Mouse (Mus musculus) spleen, embryonic (tissue): Measurements from ENCODE around the gene Sorl1.

ENCODE experiments used
- CTCF ChIA-PET: fragments of 350-600 bp; sonication (Branson Sonifier 250); formaldehyde crosslinking; loops from one replicate; lab custom pipeline; 2022; lab: Charles Lee

Gene Sorl1

DNA sequence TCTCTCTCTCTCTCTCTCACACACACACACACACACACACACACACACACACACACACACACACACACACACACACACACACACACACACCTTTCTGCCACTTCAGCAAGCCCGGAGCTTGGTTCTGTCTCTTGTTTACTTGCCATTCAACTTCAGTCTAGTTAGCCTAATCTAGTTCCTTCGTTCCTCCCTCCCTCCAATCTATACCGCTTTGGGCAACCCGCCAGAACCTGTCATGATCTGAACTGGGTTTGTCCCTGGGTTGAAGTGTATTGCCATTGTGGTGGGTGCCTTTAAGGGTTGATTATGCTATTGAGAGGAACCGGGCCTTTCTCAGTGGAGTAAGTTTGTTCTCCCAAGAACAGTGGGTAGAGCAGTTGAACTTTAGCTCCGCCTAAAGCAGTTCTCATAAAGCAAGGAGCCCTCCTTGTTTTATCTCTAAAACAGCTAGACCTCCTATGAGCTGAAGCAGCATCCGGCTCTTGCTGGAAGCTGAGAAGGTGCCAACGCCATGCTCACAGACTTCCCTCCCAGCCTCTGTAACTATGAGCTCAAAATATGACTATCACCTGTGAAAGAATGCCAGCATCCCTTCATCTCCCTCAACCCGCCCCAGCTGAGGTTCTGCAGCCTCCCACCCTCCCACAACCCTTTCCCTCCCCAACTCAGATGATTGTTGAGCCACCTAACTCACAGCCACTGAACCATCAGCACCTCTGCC lies 1.3 kb upstream of the Sorl1 start:
- CTCF ChIA-PET = interaction anchor here (0.5 to 1.0 kb wide), 3 partner anchors 11 to 23 kb away, joined by 3 to 6 read pairs (median 4); no protein-coding TSS in a partner anchor

DNA sequence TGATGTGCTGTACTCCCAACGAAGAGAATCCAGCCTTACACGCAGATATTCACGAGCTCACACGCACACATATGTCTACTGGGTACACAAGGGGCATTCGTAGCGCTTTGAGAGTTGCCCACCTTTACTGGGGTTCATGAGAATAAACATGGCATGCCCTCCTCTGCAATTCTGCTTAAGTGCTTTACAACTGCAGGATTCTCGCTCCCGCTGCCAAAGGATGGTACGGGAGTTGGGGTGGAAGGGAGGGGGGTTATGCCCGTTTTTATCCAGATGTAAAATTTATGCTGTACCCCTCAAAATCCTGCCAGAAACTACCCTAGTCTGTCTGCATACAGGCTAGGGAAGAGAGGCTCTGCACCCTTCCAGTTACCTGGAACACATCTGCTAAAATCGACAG lies 893 bp downstream of the Sorl1 start:
- CTCF ChIA-PET = no interaction called here

GRCm38 (mm10) chr9:42122441-42122840 lies 1.7 kb downstream of the Sorl1 start:
- CTCF ChIA-PET = no interaction called here

GRCm38 (mm10) chr9:42121631-42122354 lies 2.3 kb downstream of the Sorl1 start:
- CTCF ChIA-PET = no interaction called here

DNA sequence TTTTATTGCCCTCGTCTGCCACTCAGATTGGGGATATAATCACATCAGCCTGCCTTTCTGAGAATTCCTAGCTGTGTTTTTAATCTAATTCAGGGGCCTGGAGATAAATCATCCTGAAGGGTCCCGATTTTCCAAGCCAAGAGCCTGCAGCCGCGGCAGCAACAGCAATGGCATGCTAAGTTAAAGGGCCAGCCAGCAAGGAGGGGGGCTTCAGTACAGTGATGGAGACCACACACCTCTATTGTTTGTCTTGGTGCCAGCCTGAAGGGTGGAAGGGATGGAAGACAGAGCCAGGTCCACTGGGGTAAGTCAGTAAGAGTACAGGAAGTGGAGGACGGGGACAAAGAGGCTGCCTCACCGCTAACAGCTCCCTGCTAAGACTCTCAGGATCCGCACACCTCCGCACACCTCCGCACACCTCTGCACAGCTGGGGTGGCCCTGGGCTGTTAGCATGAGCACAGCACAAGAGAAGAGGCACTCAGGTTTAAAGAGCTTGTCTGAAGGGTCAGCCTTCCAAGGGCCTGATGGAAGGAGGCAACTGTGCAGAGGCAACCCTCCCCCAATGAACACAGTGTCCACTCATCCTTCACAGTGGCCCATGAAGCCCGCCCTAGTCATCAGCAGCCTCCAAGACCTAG lies 7.6 kb downstream of the Sorl1 start:
- CTCF ChIA-PET = interaction anchor here (0.6 kb wide), 1 partner anchor 58 kb away, joined by 4 read pairs; no protein-coding TSS in a partner anchor

DNA sequence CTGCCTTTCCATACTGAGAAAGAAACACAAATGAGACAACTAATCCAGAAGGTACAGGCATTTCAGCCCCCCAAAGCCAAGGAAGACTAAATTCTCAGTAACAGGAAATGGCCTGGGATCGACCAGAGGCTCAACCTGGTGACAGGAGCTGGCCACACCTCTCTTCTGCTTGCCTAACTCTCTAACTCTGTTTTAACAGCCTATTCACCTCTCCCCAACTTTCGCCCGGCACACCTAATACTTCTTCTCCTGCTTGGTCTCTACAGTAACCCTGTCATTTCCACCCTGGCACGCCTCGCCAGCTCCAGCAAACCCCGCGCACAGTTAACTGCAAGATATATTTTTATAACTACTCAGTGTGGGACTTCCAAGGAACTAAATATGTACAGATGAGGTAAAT lies 9.0 kb downstream of the Sorl1 start:
- CTCF ChIA-PET = interaction anchor here (0.6 kb wide), 1 partner anchor 11 kb away, joined by 3 read pairs; no protein-coding TSS in a partner anchor

GRCm38 (mm10) chr9:42113316-42113715 lies 10.8 kb downstream of the Sorl1 start:
- CTCF ChIA-PET = no interaction called here

DNA sequence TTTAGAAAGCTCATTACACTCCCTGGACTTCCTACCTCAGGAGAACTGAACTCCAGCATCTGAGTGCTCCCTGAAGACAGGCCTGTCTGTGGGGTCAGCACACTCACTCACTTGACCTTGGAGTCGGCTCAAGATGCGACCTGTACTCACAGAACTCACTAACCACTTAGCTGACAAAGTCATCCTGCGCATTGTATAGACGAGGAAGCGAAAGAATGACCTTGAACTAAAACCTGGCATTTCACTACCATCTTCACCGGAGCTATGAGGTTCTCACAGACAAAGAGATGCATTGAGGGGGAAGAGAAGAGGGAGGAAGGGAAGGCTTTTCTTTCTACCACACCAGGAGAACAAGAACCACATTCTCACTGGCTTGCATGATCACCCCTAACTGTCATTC lies 11.4 kb downstream of the Sorl1 start:
- CTCF ChIA-PET = no interaction called here

DNA sequence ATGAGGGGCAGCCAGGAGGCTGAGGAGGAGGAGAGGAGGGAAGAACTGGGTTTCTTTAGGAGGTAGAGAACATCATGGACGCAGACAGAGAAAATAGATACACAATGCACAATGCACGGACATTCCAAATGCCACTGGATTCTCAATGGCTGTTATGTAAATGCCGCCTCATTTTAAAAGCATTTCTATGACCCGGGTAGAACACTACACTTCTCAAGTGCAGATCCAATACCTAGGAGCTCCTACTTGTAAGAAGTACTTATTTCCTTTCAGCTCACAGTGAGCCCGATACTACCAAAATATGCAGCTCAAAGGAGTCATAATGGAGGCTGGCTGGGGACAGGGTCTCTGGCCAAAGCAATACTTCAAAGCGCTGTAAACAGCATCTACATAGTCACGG lies 12.8 kb downstream of the Sorl1 start:
- CTCF ChIA-PET = interaction anchor here (0.6 to 0.8 kb wide), 2 partner anchors 9 to 17 kb away, joined by 5 to 6 read pairs; no protein-coding TSS in a partner anchor

- CTCF ChIA-PET = no interaction called here
Observed at GRCm38 (mm10) chr9:42109837-42110451, 14.2 kb downstream of the Sorl1 start.

GRCm38 (mm10) chr9:42109131-42109530 lies 15.0 kb downstream of the Sorl1 start:
- CTCF ChIA-PET = no interaction called here

- CTCF ChIA-PET = interaction anchor here (1.0 kb wide), 1 partner anchor 16 kb away, joined by 3 read pairs; the partner anchor contains the start of gene Sorl1
Observed at GRCm38 (mm10) chr9:42108369-42108951, 15.6 kb downstream of the Sorl1 start.

DNA sequence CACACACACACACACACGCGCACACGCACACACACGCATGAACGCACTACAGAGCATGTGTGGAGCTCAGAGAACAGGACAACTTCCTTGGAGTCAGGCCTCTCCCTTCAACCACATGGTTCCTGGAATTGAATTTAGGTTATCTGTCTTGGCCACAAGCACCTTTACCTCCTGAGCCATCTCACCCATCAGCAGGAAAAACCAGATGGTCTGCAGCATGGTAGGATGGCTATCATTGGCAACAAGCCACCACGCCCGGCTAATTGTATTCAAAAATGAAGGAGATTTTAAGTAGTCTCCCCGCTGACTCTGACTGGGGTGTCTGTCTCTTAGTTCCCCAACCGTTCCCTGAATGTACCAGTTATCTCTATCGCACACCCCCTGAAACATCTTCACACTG lies 17.0 kb downstream of the Sorl1 start:
- CTCF ChIA-PET = interaction anchor here (0.7 kb wide), 1 partner anchor 124 kb away, joined by 3 read pairs; no protein-coding TSS in a partner anchor

DNA sequence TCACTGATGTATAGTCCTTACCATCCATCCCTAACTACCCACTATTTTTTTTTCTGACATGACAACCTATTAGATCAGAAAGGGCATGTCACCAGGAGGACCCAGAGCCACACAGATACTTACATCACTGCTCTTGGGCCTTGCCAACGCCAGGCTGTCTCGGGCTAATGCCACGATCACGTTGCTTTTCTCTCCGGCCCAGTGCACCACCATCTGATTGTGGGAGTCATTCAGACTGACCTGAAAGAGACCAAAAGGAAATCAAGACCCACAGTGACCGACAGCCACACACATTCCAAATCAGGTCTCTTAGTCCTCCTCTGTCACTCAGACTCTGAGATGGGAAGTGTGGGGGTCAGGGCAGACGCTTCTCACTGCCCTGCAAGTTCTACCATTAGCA lies 17.8 kb downstream of the Sorl1 start:
- CTCF ChIA-PET = no interaction called here

GRCm38 (mm10) chr9:42103546-42103945 lies 20.6 kb downstream of the Sorl1 start:
- CTCF ChIA-PET = no interaction called here

DNA sequence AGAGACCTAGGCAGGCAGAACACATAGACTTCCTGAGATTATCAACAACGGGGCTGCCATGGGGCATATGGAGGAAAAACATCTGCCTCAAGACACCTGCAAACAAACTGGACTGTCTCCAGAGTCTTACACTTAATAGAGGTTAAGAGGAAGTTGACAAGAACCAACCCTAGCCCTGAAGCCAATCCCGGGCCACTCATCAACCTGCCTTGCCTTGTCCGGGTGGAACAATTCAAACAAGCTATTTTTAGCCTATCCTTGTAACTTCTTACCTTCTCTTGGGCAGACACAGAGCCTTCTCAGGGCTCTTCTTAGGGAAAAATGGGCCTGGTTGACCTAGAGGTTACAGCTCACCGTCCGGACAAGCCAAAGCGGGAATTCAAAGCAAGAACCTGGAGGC lies 22.1 kb downstream of the Sorl1 start:
- CTCF ChIA-PET = interaction anchor here (0.5 to 1.0 kb wide), 3 partner anchors 10 to 146 kb away, joined by 3 to 6 read pairs (median 3); no protein-coding TSS in a partner anchor

DNA sequence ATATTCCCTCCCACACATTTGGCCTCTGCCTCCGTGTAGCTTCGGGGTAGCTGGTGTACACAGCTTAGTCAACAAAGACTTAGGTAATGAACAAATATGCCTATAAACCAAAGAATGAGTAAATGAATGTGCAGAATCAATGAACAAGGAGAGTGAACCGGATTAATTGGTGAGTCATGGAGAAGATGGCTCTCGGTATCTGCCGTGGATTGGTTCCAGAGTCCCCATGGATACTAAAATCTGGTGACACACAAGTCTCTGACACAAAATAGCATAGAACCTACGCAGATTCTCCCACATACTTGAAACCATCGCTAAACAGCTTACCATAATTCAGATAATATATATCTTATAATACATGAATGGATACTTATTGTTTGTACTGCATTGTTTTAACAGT lies 22.8 kb downstream of the Sorl1 start:
- CTCF ChIA-PET = no interaction called here

GRCm38 (mm10) chr9:42100618-42101210 lies 23.4 kb downstream of the Sorl1 start:
- CTCF ChIA-PET = interaction anchor here (1.6 kb wide), 1 partner anchor 26 kb away, joined by 3 read pairs; no protein-coding TSS in a partner anchor

- CTCF ChIA-PET = no interaction called here
Observed at GRCm38 (mm10) chr9:42098474-42099121, 25.5 kb downstream of the Sorl1 start.
